Mouse (Mus musculus) 416B (cell line): ENCODE measurements at regions not wholly inside any gene's neighbourhood (a gene's known extent, or its start where the extent isn't known, plus 50 kb on each side); places are given as distances from the start of the nearest gene placed in this dataset.

ENCODE experiments used
- DNase-seq: peaks from one replicate; pipeline ENCODE4 v3.0.0; 2011; ENCODE audit warnings: low read depth

- DNase-seq, result no peak
Measured at GRCm38 (mm10) chr10:7268386-7269033, 56.5 kb upstream of the Cnksr3 start.

DNA sequence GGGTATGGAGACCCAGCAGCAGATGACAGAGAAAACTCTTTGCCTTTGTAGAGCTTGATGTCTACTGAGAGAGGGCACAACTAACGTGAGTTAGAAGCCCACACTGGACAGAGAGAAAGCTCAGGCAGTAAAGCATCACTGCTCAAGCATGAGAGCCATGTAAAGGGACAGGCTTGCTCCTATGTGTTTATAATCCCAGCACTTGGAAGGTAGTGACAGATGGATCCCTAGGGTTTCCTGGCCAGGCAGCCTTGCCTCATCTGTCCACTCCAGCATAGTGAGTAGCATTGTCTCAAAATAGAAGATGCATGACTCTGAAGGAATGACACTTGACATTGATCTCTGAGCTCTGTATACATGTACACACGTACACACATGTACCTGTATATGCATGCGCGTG is 55.9 kb upstream of the Cnksr3 start:
- no peak for DNase-seq

DNA sequence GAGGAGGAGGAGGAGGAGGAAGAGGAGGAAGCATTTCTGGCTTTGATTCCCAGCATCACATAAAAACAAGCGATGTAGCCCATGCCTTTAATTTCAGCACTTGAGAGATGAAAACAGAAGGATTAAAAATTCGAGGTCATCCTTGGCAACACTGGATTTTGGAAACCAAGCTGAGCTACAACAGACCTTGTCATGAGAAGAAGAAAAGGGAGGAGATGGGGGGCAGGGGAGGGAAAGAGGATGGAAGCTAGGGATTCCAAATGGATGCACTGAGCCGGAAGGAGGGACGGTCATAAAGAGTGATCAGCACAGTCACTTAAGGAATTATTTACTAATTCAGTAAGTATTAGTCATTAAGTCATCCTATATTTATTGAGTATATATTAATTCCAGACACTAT is 55.1 kb upstream of the Cnksr3 start:
- DNase-seq, result no peak

DNA sequence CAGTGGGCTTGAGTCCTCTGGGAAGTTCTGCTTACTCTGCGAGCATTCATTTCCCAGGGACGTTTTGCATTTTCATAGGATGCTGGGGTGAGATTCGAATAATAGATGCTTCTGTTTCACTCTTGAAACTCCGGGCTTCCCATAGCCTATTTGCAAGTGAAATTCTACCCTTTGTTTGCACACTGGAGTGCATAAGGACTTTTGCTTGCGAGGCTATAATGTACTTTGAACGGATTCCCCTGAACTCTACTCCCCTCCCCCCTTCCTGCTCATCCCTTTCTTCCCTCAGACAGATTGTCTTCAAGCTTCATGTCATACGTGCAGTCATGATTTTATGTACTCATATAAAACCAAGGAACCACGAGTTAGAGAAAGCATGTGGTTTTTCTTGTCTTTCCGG is 53.4 kb upstream of the Cnksr3 start:
- DNase-seq, result no peak

- no peak for DNase-seq
Measured at GRCm38 (mm10) chr10:7264721-7265120, 52.7 kb upstream of the Cnksr3 start.
